Mouse (Mus musculus) heart, embryonic 13.5 days (tissue): ENCODE data around the gene Hadha. TPM values are rescaled to one million over a fixed set of nuclear protein-coding genes. Genes with fewer than 3 reads are reported as not detected.
A peak's percentile ranks its signal among the peaks of the same experiment; 100 is the strongest.

Source experiments
- ATAC-seq: fragments of 200-750 bp; cut with Nextera tagmentation; 2 replicates; pipeline ENCODE4 v1.8.0; 2017; ENCODE audit warnings: moderate TSS enrichment; ENCODE audit not compliant: insufficient number of reproducible peaks, low FRiP score, low TSS enrichment; ENCODE audit errors: extremely low read depth
- H3K27ac ChIP-seq: fragments of 300-500 bp; sonication (generic); replicated peaks from 2 replicates; pipeline ENCODE4 v1.5.1; 2015; ENCODE audit warnings: moderate library complexity, mild to moderate bottlenecking, inconsistent platforms
- H3K27me3 ChIP-seq: fragments of 300-500 bp; sonication (generic); replicated peaks from 2 replicates; pipeline ENCODE4 v1.6.1; 2015; ENCODE audit warnings: mild to moderate bottlenecking, inconsistent platforms
- H3K36me3 ChIP-seq: fragments of 300-500 bp; sonication (generic); 2 replicates; pipeline ENCODE4 v1.6.1; 2015; ENCODE audit warnings: mild to moderate bottlenecking, inconsistent platforms
- H3K4me1 ChIP-seq: fragments of 300-500 bp; sonication (generic); 2 replicates; pipeline ENCODE4 v1.6.1; 2015; ENCODE audit warnings: inconsistent platforms
- H3K4me2 ChIP-seq: fragments of 300-500 bp; sonication (generic); 2 replicates; pipeline ENCODE4 v1.6.1; 2015; ENCODE audit warnings: inconsistent platforms, mild to moderate bottlenecking, moderate library complexity
- H3K4me3 ChIP-seq: fragments of 300-500 bp; sonication (generic); 2 replicates; pipeline ENCODE4 v1.5.1; 2015; ENCODE audit warnings: moderate library complexity, mild to moderate bottlenecking, inconsistent platforms
- H3K9ac ChIP-seq: fragments of 300-500 bp; sonication (generic); 2 replicates; pipeline ENCODE4 v1.6.1; 2015; ENCODE audit warnings: inconsistent platforms, mild to moderate bottlenecking, moderate library complexity
- H3K9me3 ChIP-seq: fragments of 300-500 bp; sonication (generic); 2 replicates; pipeline ENCODE4 v1.6.1; 2016; ENCODE audit warnings: inconsistent platforms
- WGBS: fragments of 180-500 bp; shearing (Covaris S2); methylation state at CpG from one replicate; pipeline ENCODE4 v1.1.7; 2015; ENCODE audit warnings: mixed read lengths; 5-methylcytosine and 5-hydroxymethylcytosine counted together
- polyA plus RNA-seq: library from polyadenylated mRNA; unstranded; fragments of >200 nt; fragmentation: Nextera tagmentation; extraction: Ambion mirVana; gene quantifications from 2 replicates; pipeline ENCODE4 v1.2.1, GENCODE M21; 2015

Gene Hadha
- polyA plus RNA-seq, 1 experiment from 2014 or later = 212 TPM

GRCm38 (mm10) chr5:30126756-30127155 lies 28.2 kb downstream of the Hadha start:
- Histone ChIP-seq H3K27ac (no peak overlapping the region), H3K4me1 (no peaks in the 10 kb centered on the region), H3K9ac (no peak overlapping the region), H3K9me3 (no peaks in the 10 kb centered on the region), H3K27me3 (no peaks in the 10 kb centered on the region), H3K4me2 (no peak overlapping the region), H3K36me3 (peaks cover 95% of the 10 kb centered on the region), H3K4me3 (no peak overlapping the region)
- no peak for ATAC-seq
- 83% methylated on average over 7 of the region's 7 CpGs for WGBS

- WGBS = 53% methylated on average over 5 of the region's 5 CpGs
- ATAC-seq = no peak
- no peaks in the 10 kb centered on the region for H3K9me3 ChIP-seq
- no peak overlapping the region for H3K27ac ChIP-seq
- no peak overlapping the region for H3K4me3 ChIP-seq
- no peaks in the 10 kb centered on the region for H3K27me3 ChIP-seq
- no peaks in the 10 kb centered on the region for H3K4me1 ChIP-seq
- peaks cover 100% of the 10 kb centered on the region for H3K36me3 ChIP-seq
- H3K4me2 ChIP-seq = no peak overlapping the region
- H3K9ac ChIP-seq = no peak overlapping the region
Observed at GRCm38 (mm10) chr5:30125587-30125986, 29.4 kb downstream of the Hadha start.

- Histone ChIP-seq H3K9me3 (no peaks in the 10 kb centered on the region), H3K36me3 (peaks cover 100% of the 10 kb centered on the region), H3K4me1 (no peaks in the 10 kb centered on the region), H3K4me3 (no peak overlapping the region), H3K4me2 (no peak overlapping the region), H3K27ac (no peak overlapping the region), H3K9ac (no peak overlapping the region), H3K27me3 (no peaks in the 10 kb centered on the region)
- 79% methylated on average over 6 of the region's 6 CpGs for WGBS
- no peak for ATAC-seq
Observed at GRCm38 (mm10) chr5:30122481-30122880, 32.5 kb downstream of the Hadha start.

- Histone ChIP-seq H3K9ac (no peak overlapping the region), H3K4me2 (no peak overlapping the region), H3K27ac (no peak overlapping the region), H3K4me1 (no peaks in the 10 kb centered on the region), H3K4me3 (no peak overlapping the region), H3K9me3 (no peaks in the 10 kb centered on the region), H3K36me3 (peaks cover 89% of the 10 kb centered on the region), H3K27me3 (peaks cover 18% of the 10 kb centered on the region)
- WGBS = 83% methylated on average over 7 of the region's 7 CpGs
- no peak for ATAC-seq
Observed at GRCm38 (mm10) chr5:30120106-30120505, 34.9 kb downstream of the Hadha start.

GRCm38 (mm10) chr5:30119163-30119562 lies 35.8 kb downstream of the Hadha start:
- Histone ChIP-seq H3K36me3 (peaks cover 80% of the 10 kb centered on the region), H3K4me3 (no peak overlapping the region), H3K27ac (no peak overlapping the region), H3K4me2 (no peak overlapping the region), H3K9me3 (no peaks in the 10 kb centered on the region), H3K9ac (no peak overlapping the region), H3K27me3 (peaks cover 27% of the 10 kb centered on the region), H3K4me1 (peaks cover 6% of the 10 kb centered on the region)
- no peak for ATAC-seq
- WGBS = 84% methylated on average over 6 of the region's 6 CpGs

- Histone ChIP-seq H3K9ac (no peak overlapping the region), H3K4me1 (peaks cover 15% of the 10 kb centered on the region), H3K36me3 (peaks cover 68% of the 10 kb centered on the region), H3K27me3 (peaks cover 38% of the 10 kb centered on the region), H3K27ac (no peak overlapping the region), H3K9me3 (no peaks in the 10 kb centered on the region), H3K4me3 (no peak overlapping the region), H3K4me2 (no peak overlapping the region)
- ATAC-seq = no peak
- 86% methylated on average over 1 of the region's 1 CpGs for WGBS
Observed at GRCm38 (mm10) chr5:30118018-30118417, 36.9 kb downstream of the Hadha start.

- peaks cover 61% of the 10 kb centered on the region for H3K27me3 ChIP-seq
Observed at GRCm38 (mm10) chr5:30115718-30116117, 39.2 kb downstream of the Hadha start.

GRCm38 (mm10) chr5:30114761-30115140 lies 40.2 kb downstream of the Hadha start:
- 1% methylated on average over 28 of the region's 28 CpGs for WGBS
- Histone ChIP-seq H3K27ac (no peak overlapping the region), H3K9me3 (no peaks in the 10 kb centered on the region), H3K4me3 (peak overlapping the region; percentile 67), H3K4me1 (peaks cover 32% of the 10 kb centered on the region), H3K9ac (peak overlapping the region; percentile 82), H3K27me3 (peaks cover 70% of the 10 kb centered on the region), H3K36me3 (peaks cover 36% of the 10 kb centered on the region), H3K4me2 (peak overlapping the region; percentile 98)
- no peak for ATAC-seq

More at GRCm38 (mm10) chr5:30115718-30116117, 39.2 kb downstream of the Hadha start:
- no peak overlapping the region for H3K4me3 ChIP-seq
- no peak overlapping the region for H3K27ac ChIP-seq
- H3K36me3 ChIP-seq = peaks cover 45% of the 10 kb centered on the region
- H3K4me2 ChIP-seq = no peak overlapping the region
- 22% methylated on average over 10 of the region's 10 CpGs for WGBS
- ATAC-seq = no peak
- H3K9me3 ChIP-seq = no peaks in the 10 kb centered on the region
- H3K4me1 ChIP-seq = peaks cover 26% of the 10 kb centered on the region
- H3K9ac ChIP-seq = no peak overlapping the region

GRCm38 (mm10) chr5:30113881-30114760 lies 40.8 kb downstream of the Hadha start:
- H3K9me3 ChIP-seq = no peaks in the 10 kb centered on the region

GRCm38 (mm10) chr5:30112533-30113068 lies 42.4 kb downstream of the Hadha start:
- H3K4me1 ChIP-seq = peaks cover 32% of the 10 kb centered on the region
- no peak for ATAC-seq
- 73% methylated on average over 3 of the region's 3 CpGs for whole genome bisulfite sequencing
- H3K4me2 ChIP-seq = no peak overlapping the region
- H3K27me3 ChIP-seq = peaks cover 92% of the 10 kb centered on the region
- H3K27ac ChIP-seq = no peak overlapping the region
- H3K36me3 ChIP-seq = peaks cover 14% of the 10 kb centered on the region; the same call in 1 of the 2 replicates
- no peaks in the 10 kb centered on the region for H3K9me3 ChIP-seq
- H3K4me3 ChIP-seq = no peak overlapping the region
- H3K9ac ChIP-seq = no peak overlapping the region

More at GRCm38 (mm10) chr5:30113881-30114760, 40.8 kb downstream of the Hadha start:
- Histone ChIP-seq H3K27me3 (peaks cover 77% of the 10 kb centered on the region), H3K4me1 (peaks cover 32% of the 10 kb centered on the region), H3K36me3 (peaks cover 29% of the 10 kb centered on the region), H3K9ac (peak overlapping the region; percentile 82), H3K4me2 (peak overlapping the region; percentile 98), H3K27ac (no peak overlapping the region), H3K4me3 (peak overlapping the region; percentile 67)
- 0 out of 2 replicates have a peak, but pooled peaks have one; percentile 28 for ATAC-seq
- under 1% methylated on average over 102 of the region's 103 CpGs for WGBS

GRCm38 (mm10) chr5:30111771-30112170 lies 43.2 kb downstream of the Hadha start:
- Histone ChIP-seq H3K9ac (no peak overlapping the region), H3K4me2 (peak overlapping the region; percentile 67)
- ATAC-seq = no peak

More at GRCm38 (mm10) chr5:30111771-30112170, 43.2 kb downstream of the Hadha start:
- peaks cover 6% of the 10 kb centered on the region; the same call in 1 of the 2 replicates for H3K36me3 ChIP-seq
- no peak overlapping the region for H3K4me3 ChIP-seq
- H3K27ac ChIP-seq = no peak overlapping the region
- 63% methylated on average over 3 of the region's 3 CpGs for WGBS
- H3K4me1 ChIP-seq = peaks cover 32% of the 10 kb centered on the region
- no peaks in the 10 kb centered on the region for H3K9me3 ChIP-seq
- peaks cover 99% of the 10 kb centered on the region for H3K27me3 ChIP-seq
